Mouse (Mus musculus): ENCODE data around the gene Chd5. TPM values are rescaled to one million over a fixed set of nuclear protein-coding genes. Genes with fewer than 3 reads are reported as not detected.

Chd5 gene
- polyA plus RNA-seq, 2 experiments = 0.09 to 0.18 TPM

DNA sequence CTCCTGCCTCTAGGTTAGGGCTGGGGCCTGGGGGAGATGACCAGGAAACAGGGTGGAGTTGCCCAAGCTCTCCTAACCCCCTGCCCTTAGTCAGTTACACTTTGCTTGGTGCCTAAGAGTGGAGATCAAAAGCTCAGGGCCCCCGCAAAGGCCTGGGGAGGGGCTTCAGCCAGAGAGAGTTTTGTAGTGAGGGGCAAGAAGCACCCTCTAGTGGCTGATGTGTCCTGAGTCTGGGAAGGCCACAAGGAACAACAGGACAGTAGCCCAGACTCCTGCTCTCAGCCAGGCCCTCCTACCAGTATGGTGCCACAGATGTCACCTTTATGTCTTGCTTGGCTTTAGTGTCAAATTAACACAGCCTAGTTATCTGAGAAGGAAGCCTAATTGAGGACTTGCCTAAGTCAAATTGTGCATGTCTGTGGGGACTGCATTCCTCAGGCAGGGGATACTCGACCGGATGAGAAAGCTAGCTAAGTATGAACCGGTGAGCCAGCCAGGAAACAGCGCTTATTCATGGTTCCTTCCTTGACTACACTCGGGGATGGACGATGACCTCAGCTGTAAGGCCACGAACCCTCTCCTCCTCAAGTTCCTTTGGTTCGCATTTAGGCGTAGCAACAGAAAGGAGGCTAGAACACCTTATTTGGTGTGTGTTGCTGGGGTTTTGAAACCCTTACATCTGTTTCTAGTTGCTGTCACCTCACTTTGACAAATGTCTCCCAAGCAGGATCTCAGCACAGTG lies 44.1 kb upstream of the Chd5 start:
- H3K4me1 ChIP-seq (replicated peaks; ENCODE audit: control insufficient read depth in 2 of 2, insufficient read depth in 2 of 2, low read length in 1 of 2) = peaks cover 16 to 20% of the 10 kb centered on the region in 2 experiments
- WGBS (ENCODE audit: insufficient replicate concordance) = 38% methylated on average over 10 of the region's 10 CpGs
- H3K9ac ChIP-seq (replicated peaks) = no peak overlapping the region
- 0 out of 2 replicates have a peak, but pooled peaks cover under 1% of the 10 kb centered on the region for H3K36me3 ChIP-seq (replicated peaks; ENCODE audit: control insufficient read depth, insufficient read depth, low read depth)
- H3K27me3 ChIP-seq (ENCODE audit: control insufficient read depth, insufficient read depth, low read length) = peaks cover 34% of the 10 kb centered on the region
- TF ChIP-seq CTCF (IDR thresholded peaks at IDR 0.05; ENCODE audit: low read depth) = peak; percentile 33
- no peak for TF ChIP-seq EP300 (IDR thresholded peaks at IDR 0.05; ENCODE audit: low read depth)
- H3K27ac ChIP-seq = no peak overlapping the region
- no peak overlapping the region for H3K4me2 ChIP-seq (ENCODE audit: low read depth)
- H3K9me3 ChIP-seq (ENCODE audit: control insufficient read depth, low read length) = no peaks in the 10 kb centered on the region
- ATAC-seq (ENCODE audit: insufficient read depth) (no peak), DNase-seq (ENCODE audit: low read depth in 3 of 3, low spot score in 3 of 3) (no peak)
- no peak overlapping the region for H3K4me3 ChIP-seq (ENCODE audit: insufficient read depth in 1 of 2, low read depth in 2 of 2, low read length in 2 of 2)

- 0% methylated on average over 4 of the region's 4 CpGs for WGBS (ENCODE audit: insufficient replicate concordance)
- no peak for ATAC-seq (ENCODE audit: insufficient read depth)
- H3K27me3 ChIP-seq (ENCODE audit: control insufficient read depth, insufficient read depth, low read length) = peaks cover 20% of the 10 kb centered on the region
- peak; percentile 31 to 54 (median 35) for DNase-seq (ENCODE audit: low read depth in 3 of 3, low spot score in 3 of 3)
- peak overlapping the region; percentile 24; the same call in 1 of the 2 replicates for H3K9ac ChIP-seq (replicated peaks)
- no peaks in the 10 kb centered on the region for H3K9me3 ChIP-seq (ENCODE audit: control insufficient read depth, low read length)
- TF ChIP-seq CTCF (IDR thresholded peaks at IDR 0.05; ENCODE audit: low read depth) (no peak), EP300 (IDR thresholded peaks at IDR 0.05; ENCODE audit: low read depth) (no peak)
- peak overlapping the region; percentile 28; the same call in 1 of the 2 replicates for H3K27ac ChIP-seq
- peak overlapping the region; percentile 8 to 15; a peak in 2 of 4 replicates for H3K4me3 ChIP-seq (ENCODE audit: insufficient read depth in 1 of 2, low read depth in 2 of 2, low read length in 2 of 2)
- peaks cover 9% of the 10 kb centered on the region; the same call in 1 of the 2 replicates for H3K36me3 ChIP-seq (replicated peaks; ENCODE audit: control insufficient read depth, insufficient read depth, low read depth)
- H3K4me2 ChIP-seq (ENCODE audit: low read depth) = peak overlapping the region; percentile 76
- peaks cover 16 to 20% of the 10 kb centered on the region in 2 experiments for H3K4me1 ChIP-seq (replicated peaks; ENCODE audit: control insufficient read depth in 2 of 2, insufficient read depth in 2 of 2, low read length in 1 of 2)
Observed at GRCm38 (mm10) chr4:152295916-152296315, 42.5 kb upstream of the Chd5 start.

GRCm38 (mm10) chr4:152296371-152296770 lies 42.1 kb upstream of the Chd5 start:
- H3K27ac ChIP-seq = peak overlapping the region; percentile 50
- no peaks in the 10 kb centered on the region for H3K9me3 ChIP-seq (ENCODE audit: control insufficient read depth, low read length)

DNA sequence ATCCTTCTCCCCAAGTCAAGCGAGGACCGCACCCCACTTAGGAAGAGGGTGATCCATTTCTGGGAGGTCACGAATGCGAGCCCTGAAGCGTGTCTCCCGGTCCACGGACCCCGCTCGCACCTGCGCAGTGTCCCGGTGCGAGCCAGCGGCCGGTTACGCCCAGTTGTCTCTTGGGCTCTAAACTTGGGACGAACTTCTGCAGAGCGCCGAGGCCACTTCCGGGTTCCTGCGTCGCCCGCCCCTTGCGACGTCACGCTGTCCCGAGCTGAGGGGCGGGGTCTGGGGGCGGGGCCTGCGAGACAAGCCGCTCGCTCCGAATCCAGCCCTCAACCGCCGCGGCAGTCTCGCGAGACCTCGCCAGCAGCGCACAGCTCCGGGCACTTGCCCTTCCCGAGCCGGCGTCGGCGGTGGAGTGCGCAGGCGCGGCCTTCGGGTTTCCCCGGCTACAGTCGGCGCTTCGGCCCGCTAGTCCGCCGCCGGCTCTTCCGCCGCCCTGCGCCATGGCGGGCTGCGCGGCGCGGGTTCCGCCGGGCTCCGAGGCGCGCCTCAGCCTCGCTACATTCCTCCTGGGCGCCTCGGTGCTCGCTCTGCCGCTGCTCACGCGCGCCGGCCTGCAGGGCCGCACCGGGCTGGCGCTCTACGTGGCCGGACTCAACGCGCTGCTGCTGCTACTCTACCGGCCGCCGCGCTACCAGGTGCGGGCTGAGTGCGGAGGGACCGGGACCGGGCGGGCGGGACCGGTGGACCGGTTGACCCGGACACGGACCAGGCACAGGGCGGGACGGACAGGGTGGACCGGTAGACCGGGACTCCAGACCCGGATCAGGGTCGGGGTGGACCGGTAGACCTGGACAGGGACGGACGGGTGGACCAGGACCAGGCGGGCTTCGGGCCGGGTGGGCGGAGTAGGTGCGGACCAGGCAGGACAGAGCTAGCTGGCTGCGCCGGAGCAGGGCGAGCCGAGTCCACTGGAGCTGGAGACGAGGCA lies 41.3 kb upstream of the Chd5 start, which contains the start of gene Icmt:
Icmt (plus strand) TSS at position 354 of the 988 bp plus-strand sequence.
- peak; percentile 97 for DNase-seq (ENCODE audit: low read depth in 3 of 3, low spot score in 3 of 3)

More at GRCm38 (mm10) chr4:152296371-152296770, 42.1 kb upstream of the Chd5 start:
- Histone ChIP-seq H3K27me3 (ENCODE audit: control insufficient read depth, insufficient read depth, low read length) (peaks cover 15% of the 10 kb centered on the region), H3K4me1 (replicated peaks; ENCODE audit: control insufficient read depth in 2 of 2, insufficient read depth in 2 of 2, low read length in 1 of 2) (peaks cover 16 to 20% of the 10 kb centered on the region in 2 experiments), H3K4me2 (ENCODE audit: low read depth) (peak overlapping the region; percentile 76), H3K9ac (replicated peaks) (peak overlapping the region; percentile 49), H3K36me3 (replicated peaks; ENCODE audit: control insufficient read depth, insufficient read depth, low read depth) (peaks cover 9% of the 10 kb centered on the region), H3K4me3 (ENCODE audit: insufficient read depth in 1 of 2, low read depth in 2 of 2, low read length in 2 of 2) (peak overlapping the region; percentile 84 to 93)
- ATAC-seq (ENCODE audit: insufficient read depth) (no peak), DNase-seq (ENCODE audit: low read depth in 3 of 3, low spot score in 3 of 3) (no peak)
- TF ChIP-seq EP300 (IDR thresholded peaks at IDR 0.05; ENCODE audit: low read depth) (no peak), CTCF (IDR thresholded peaks at IDR 0.05; ENCODE audit: low read depth) (no peak)
- WGBS (ENCODE audit: insufficient replicate concordance) = 3% methylated on average over 8 of the region's 8 CpGs

More for the DNA sequence above, 41.3 kb upstream of the Chd5 start, which contains the start of gene Icmt:
- Histone ChIP-seq H3K27me3 (ENCODE audit: control insufficient read depth, insufficient read depth, low read length) (peaks cover 7% of the 10 kb centered on the region), H3K9me3 (ENCODE audit: control insufficient read depth, low read length) (no peaks in the 10 kb centered on the region), H3K4me1 (replicated peaks; ENCODE audit: control insufficient read depth in 2 of 2, insufficient read depth in 2 of 2, low read length in 1 of 2) (peaks cover 16 to 20% of the 10 kb centered on the region in 2 experiments), H3K4me3 (ENCODE audit: insufficient read depth in 1 of 2, low read depth in 2 of 2, low read length in 2 of 2) (peak within 1 kb of the TSS; percentile 84 to 93), H3K36me3 (replicated peaks; ENCODE audit: control insufficient read depth, insufficient read depth, low read depth) (peaks cover 9% of the 10 kb centered on the region), H3K4me2 (ENCODE audit: low read depth) (peak within 1 kb of the TSS; percentile 97), H3K9ac (replicated peaks) (peak within 1 kb of the TSS; percentile 96), H3K27ac (peak within 1 kb of the TSS; percentile 71)
- TF ChIP-seq CTCF (IDR thresholded peaks at IDR 0.05; ENCODE audit: low read depth) (no peak; the same call in 1 of the 2 replicates), EP300 (IDR thresholded peaks at IDR 0.05; ENCODE audit: low read depth) (peak; percentile 66)
- ATAC-seq (ENCODE audit: insufficient read depth) = peak; percentile 95
- WGBS (ENCODE audit: insufficient replicate concordance) = under 1% methylated on average over 119 of the region's 119 CpGs

Measured in liver, embryonic 14.5 days (tissue).